Mouse (Mus musculus) E14TG2a.4 (cell line): Measurements from ENCODE around the gene Mogs.
A peak's percentile ranks its signal among the peaks of the same experiment; 100 is the strongest.

ENCODE experiments used
- CTCF ChIP-seq: conservative IDR thresholded peaks from 2 replicates; pipeline ENCODE4 v1.5.1; 2014; ENCODE audit warnings: low read length
- POU5F1 ChIP-seq: IDR thresholded peaks from 2 replicates; pipeline ENCODE4 v1.6.1; 2014; ENCODE audit warnings: low read length, borderline replicate concordance

DNA sequence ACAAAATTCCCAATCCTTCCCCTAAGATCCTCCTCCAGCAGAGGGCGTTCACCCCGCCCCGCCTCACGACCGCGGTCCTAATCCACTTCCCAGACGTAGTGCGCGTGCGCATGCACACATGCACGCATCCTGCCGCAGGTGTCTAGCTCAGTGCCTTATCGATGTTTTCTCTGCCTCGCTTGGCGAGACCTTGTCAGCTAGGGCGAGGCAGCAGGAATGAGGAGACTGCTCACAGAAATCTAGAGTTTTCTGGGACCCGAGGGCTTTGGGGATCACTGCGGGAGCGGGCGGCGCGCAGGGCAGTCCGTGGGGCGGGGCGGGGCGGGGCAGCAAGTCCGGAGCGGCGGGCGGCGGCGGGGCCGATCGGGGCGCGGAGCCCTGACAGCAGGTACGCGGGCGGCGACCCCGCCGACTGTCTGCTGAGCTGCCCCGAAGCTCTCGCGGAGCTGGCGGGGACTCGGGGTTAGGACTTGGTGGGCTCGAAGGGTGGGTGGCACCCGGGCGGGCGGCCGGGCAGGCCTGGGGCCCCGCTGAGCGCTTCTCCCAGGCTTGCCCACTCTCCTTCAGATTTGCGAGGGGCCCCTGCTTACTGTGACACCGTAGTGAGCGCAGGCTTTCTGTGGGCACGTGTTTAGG, 50.4 kb downstream of the Mogs start, which contains the start of gene Dctn1:
- TF ChIP-seq CTCF (peak; percentile 72), POU5F1 (no peak)
